ENCODE assay signal across 8 mouse cellular contexts in the genomic region with DNA sequence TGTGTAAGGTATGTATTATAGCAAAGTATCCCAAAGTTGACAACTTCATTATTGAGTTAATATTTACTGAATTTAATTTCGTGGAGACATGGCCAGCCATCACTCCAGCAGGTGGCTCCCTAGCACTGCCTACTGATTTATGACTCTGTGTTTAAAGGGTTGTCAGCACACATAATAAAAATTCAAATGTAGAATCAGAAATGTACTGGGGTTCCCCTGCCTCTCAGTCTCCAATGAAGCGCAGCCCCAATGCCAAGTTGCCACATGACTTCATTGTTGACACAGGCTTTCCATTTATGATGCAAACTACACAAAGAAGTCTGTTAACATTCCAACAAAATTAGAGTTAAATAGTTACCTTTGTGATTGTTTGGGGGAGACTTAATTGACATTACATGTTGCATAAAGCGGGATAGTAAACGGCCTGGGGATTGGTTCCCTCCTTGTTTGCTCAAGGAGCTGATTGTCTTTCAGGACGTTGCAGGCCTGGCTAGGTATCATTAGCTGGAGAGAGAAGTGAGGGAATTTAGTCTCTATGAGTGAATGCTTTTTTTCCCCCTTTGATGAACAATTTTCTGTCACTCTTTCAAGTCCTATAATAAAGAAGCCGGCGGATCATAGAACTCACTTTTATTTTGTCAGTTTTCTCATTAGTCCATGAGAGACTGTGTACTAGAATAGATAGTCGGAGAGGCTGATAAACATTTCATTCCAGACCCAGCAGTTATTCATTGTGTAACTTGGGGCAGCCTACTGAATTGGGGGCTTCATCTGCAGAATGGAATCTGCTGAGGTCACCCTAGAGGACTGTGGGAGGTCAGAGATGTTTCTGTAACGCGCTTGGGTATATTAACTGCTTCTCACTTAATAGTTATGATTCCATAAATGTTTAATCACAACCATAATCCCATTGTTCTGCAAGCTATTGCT.
A peak's percentile ranks its signal among the peaks of the same experiment; 100 is the strongest.
DNase-seq lines count a peak whose midpoint lies in the region; ATAC-seq and TF ChIP-seq lines count a peak whose summit lies in the region.
"Had no signal": no experiment of that assay in that cellular context is flagged by ENCODE, and none has a peak within 500 bp of the region (broad histone marks: within the 10 kb centered on the region; RNA-seq: fewer than 3 reads in every experiment).

No protein-coding gene starts in this region.

- H3K9me3 ChIP-seq in stomach, postnatal 0 days (ENCODE audit: control insufficient read depth, low read length): no peaks in the 10 kb centered on the region
- H3K9me3 ChIP-seq: limb, embryonic 12.5 days had no signal

- peak; percentile 47; the same call in 1 of the 2 replicates for TF ChIP-seq CTCF in lung, adult 2 months (IDR thresholded peaks at IDR 0.05; ENCODE audit: insufficient read depth, low read length)
- TF ChIP-seq CTCF in stomach, postnatal 0 days (IDR thresholded peaks at IDR 0.05; ENCODE audit: low read depth): peak; percentile 73

- no peaks in the 10 kb centered on the region for H3K27me3 ChIP-seq in stomach, postnatal 0 days (ENCODE audit: control insufficient read depth, insufficient read depth, low read length)
- H3K27me3 ChIP-seq: limb, embryonic 12.5 days had no signal

- H3K36me3 ChIP-seq in stomach, postnatal 0 days (ENCODE audit: control insufficient read depth, insufficient read depth, low read length): no peaks in the 10 kb centered on the region
- H3K36me3 ChIP-seq: limb, embryonic 12.5 days had no signal

- no peak overlapping the region for H3K4me2 ChIP-seq in stomach, postnatal 0 days (replicated peaks; ENCODE audit: low read depth)
- H3K4me2 ChIP-seq: limb, embryonic 12.5 days had no signal

- no peak overlapping the region for H3K9ac ChIP-seq in stomach, postnatal 0 days (ENCODE audit: low read length)
- H3K9ac ChIP-seq: limb, embryonic 12.5 days had no signal

- H3K4me1 ChIP-seq in lung, adult 2 months (ENCODE audit: control insufficient read depth, insufficient read depth, low read length): no peaks in the 10 kb centered on the region
- H3K4me1 ChIP-seq in stomach, postnatal 0 days (replicated peaks; ENCODE audit: control insufficient read depth, insufficient read depth): no peaks in the 10 kb centered on the region
- H3K4me1 ChIP-seq: limb, embryonic 12.5 days had no signal

- no peak for ATAC-seq in stomach, postnatal 0 days (ENCODE audit: low FRiP score, low TSS enrichment)

- no peak for TF ChIP-seq EP300 in stomach, postnatal 0 days (optimal IDR thresholded peaks at IDR 0.05)

- TF ChIP-seq POLR2A in lung, adult 2 months (IDR thresholded peaks at IDR 0.05; ENCODE audit: borderline replicate concordance, extremely low read depth, low read depth, low read length): no peak

- H3K27ac ChIP-seq in stomach, postnatal 0 days (replicated peaks): no peak overlapping the region
- H3K27ac ChIP-seq: limb, embryonic 12.5 days had no signal

- DNase-seq in lung, adult 2 months: no peak
- no peak for DNase-seq in lung, postnatal 4 days
- peak; percentile 11 to 44 for DNase-seq in cerebellum, postnatal 25 days
- peak; percentile 31 for DNase-seq in forelimb bud, embryonic 11.5 days (ENCODE audit: low read depth, low spot score)
- DNase-seq in left cerebral cortex, adult 18-20 months (ENCODE audit: low spot score in 2 of 2): peak; percentile 45 to 48
- DNase-seq in stomach, postnatal 0 days (ENCODE audit: low spot score): peak; percentile 18
- no peak for DNase-seq in urinary bladder, postnatal 25 days (ENCODE audit: low spot score)

- 50% methylated on average over 10 of the region's 10 CpGs for WGBS in lung, adult 2 months
- 44% methylated on average over 10 of the region's 10 CpGs for WGBS in stomach, postnatal 0 days

- no peak overlapping the region for H3K4me3 ChIP-seq in lung, adult 2 months (replicated peaks; ENCODE audit: extremely low read depth, low read depth, low read length)
- no peak overlapping the region for H3K4me3 ChIP-seq in stomach, postnatal 0 days (ENCODE audit: low read depth, low read length)
- H3K4me3 ChIP-seq: limb, embryonic 12.5 days had no signal

Comparison
In these comparisons a context has a peak if more than half of its experiments do, and no peak if none do; other contexts are left out.
1. DNase-seq: peak in cerebellum, postnatal 25 days (2 of 2), forelimb bud, embryonic 11.5 days (single experiment), left cerebral cortex, adult 18-20 months (2 of 2) and stomach, postnatal 0 days (single experiment); none in lung, adult 2 months (single experiment), lung, postnatal 4 days (0 of 2) and urinary bladder, postnatal 25 days (single experiment).